Mouse (Mus musculus): ENCODE results near the gene Arpp19.

DNA sequence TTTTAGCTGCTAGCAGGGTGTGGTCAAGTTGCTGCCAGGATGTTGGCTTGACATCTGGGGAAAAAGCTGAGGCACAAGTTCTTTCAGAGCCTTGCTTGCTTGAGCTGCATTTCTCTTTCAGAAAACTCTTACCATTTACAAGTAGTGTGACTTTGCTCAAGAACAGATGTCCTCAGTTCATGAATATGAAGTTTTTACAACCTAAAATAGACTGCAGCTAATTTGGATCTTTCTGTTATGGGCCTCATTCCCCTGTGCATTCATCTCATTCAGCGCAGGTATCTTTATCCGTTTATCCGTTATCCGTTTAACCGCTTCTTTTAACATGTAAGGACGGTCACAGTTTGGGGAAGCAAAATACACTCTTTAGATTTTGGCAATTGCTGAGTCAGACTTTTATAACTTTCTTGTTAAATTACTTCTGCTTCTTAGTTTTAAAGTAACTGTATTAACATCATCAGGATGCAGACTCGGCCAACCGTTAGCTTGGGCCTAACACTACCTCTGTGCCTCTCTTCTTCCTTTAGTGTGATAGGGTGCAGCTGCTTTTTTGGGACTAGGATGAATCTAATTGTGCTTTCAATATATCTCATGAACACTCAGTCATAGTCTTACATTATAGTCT, 62.9 kb downstream of the Arpp19 start:
- TF ChIP-seq CTCF (IDR thresholded peaks at IDR 0.05; ENCODE audit: borderline replicate concordance, extremely low read depth, insufficient read depth, insufficient read length), result no peak
- TF ChIP-seq POLR2A (IDR thresholded peaks at IDR 0.05; ENCODE audit: borderline replicate concordance, extremely low read depth, insufficient read depth, insufficient read length, poor library complexity, severe bottlenecking), result no peak
